Mouse (Mus musculus) right cerebral cortex, postnatal 25 days (tissue): Measurements from ENCODE around the gene Spats2.

Experiments used
- DNase-seq: peaks from one replicate; pipeline ENCODE4 v3.0.0; 2022

The Spats2 gene

DNA sequence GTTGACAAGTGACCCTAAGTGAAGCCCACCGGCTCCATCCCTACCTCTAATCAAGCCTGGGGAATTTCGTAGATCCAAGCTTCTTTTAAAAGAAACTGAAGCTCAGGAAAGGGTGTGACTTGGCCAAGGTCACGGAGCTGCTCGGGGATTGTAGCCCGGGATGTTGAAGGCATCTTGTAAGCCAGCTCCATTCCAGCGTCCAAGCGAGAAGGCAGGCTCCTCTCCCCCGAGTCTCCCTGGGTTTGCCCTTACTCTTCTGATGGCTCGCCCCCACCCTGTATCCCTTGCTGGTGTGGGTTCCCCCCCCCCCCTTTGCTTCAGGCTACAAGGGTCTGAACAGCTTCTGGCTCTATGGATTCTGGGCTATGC, 27.2 kb upstream of the Spats2 start:
- DNase-seq: no peak

DNA sequence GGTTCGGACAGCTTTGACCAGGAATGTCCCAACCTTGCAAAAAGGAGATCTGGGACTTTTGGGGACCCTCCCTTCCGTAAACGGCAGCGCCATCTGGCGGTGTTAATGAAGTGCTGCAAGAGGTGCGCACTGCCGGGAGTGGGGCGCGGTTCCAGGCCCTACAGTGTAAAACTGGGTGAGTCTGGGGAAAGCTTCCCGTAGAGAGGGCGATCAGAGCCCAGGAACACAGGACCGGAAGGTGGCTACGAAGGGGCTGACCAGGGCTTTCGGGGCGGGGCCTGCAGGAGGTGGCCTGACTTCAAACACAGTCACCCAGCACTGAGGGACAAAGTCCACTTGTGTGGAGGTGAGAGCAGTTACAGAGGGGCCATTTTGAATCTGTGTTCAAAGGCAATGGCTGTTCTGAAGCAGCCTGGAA, 26.6 kb upstream of the Spats2 start:
- peak; percentile 26 for DNase-seq

DNA sequence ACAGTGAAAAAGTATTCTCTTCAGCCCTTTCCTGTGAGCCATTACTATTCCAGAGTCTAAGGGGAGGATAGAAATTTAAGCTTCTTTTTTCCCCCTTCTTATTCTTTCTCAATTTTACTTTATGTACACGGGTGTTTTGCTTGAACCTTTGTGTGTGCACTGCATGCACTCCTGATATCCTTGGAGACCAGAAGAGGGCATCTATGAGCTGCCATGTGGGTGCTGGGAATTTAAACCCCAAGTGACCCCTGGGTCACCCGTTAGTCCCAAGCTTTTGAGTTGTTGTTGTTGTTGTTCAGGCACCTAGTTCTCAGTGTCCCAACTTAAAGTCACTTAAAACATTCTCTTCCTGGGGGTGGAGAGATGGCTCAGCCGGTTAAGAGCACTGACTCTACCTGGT, 25.7 kb upstream of the Spats2 start:
- no peak for DNase-seq

DNA sequence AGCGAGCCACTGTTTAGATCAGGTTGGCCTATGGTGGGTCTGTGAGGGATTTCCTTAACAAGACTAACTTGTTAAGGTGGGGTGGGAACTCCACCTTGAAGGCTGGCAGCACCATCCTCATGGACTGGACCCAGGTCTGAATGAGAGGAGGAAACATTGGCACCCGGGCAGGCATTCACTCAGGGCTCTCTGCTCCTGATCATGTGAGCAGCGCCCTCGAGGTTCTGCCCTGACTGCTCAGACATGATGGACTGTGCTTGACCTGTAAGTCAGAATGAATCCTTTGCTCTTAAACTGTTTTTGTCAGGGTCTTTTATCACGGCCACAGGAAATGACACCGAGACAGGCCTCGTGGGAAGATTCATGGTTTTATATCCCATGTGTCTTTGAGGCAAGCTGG, 20.5 kb upstream of the Spats2 start:
- no peak for DNase-seq

DNA sequence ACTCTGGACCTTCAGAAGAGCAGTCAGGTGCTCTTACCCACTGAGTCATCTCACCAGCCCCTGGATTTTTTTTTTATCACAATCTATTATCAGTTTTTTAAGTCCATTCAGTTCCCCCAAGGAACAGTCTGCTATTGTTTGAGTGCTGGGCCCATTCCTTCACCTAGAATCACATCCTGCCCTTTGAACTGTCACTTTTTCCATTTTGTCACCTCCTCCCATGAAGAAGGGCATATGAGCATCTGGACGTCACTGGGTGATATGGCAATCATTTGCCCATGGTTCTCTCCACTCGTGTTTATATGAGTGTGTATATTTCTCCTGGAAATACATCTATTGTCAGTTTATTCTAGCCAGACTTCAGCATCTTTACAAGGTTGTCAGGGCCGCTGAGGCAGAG, 17.9 kb upstream of the Spats2 start:
- no peak for DNase-seq

DNA sequence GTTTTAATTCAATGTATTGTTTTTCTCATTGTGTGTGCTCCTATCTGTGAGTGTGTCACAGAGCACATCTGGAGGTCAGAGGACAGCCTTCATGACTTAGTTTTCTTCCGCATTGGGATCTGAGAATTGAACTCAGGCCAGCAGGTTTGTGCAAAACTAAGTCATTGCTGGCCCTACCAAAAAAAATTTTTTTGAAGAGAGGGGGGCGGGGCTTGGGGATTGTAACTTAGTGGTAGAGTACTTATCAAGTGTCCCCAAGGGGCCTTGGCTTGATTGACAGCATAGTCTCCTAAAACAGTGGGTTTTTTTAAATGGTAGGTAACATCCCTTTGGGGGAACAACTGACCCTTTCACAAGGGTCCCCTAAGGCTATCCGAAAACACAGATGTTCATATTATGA, 14.6 kb upstream of the Spats2 start:
- no peak for DNase-seq

DNA sequence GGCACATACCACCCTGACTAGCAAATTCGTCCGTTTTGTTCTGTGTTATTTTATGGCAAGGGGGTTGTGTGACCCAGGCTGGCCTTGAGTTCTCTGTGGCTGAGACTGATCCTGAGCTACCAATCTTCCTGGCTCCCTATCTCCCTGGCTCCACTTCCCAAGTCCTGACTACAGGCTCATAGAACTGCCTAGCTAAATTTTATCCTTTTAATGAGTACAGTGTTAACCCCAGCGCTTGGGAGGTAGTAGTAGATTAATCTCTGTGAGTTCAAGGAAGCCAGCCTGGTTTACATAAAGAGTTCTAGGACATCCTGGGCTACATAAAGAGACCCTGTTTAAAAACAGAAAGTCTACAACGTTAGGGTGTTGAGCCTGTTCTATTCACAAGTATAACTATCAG, 13.9 kb upstream of the Spats2 start:
- no peak for DNase-seq

DNA sequence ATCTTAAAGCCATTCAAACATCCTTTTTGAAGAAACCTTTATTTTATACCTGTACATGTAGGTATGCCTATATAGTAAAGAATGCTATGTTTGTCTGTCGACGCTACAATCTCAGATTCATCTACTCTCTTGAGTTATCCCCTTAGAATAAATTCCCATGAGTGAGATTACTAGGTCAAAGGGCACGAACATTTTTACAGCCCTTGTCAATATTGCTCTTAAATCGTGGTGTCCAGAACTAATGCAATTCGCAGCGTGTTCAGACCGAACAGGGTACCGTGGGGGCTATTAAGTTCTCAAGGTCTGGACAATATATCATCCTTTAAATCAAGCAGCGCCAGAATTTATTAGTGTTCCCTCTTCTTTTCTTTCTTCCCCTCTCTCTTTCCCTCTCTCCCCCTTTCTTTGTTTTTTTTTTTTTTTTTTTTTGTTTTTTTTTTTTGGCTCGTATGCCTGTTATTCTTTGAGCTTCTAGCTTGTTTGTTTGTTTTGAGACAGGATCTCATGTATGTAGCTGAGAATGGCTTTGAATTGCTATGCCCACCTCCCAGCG, 12.8 kb upstream of the Spats2 start:
- DNase-seq: no peak

DNA sequence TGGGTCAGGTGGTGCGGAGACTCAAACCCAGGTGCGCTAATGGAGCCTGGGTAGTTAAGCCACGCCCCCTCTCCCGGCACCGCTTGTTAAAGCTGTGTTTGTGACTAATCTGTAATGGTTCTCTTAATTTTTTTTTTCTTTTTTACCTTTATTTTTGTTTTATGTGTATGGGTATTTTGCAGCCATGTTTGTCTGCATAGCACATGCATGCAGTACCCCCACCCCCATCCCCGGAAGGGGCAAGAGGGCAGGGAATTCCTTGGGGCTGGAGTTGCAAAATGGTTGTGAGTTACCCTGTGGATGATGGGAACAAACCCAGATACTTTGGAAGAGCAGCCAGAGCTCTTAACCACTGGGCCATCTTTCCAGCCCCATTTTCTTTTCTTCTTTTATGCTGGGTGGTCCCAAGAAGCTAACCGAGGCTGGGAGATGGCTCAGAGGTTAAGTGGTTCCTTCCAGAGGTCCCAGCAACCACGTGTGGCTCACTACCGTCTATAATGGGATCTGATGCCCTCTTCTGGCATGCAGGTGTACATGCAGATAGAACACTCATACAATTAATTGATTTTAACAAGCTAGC, 12.2 kb upstream of the Spats2 start:
- no peak for DNase-seq

DNA sequence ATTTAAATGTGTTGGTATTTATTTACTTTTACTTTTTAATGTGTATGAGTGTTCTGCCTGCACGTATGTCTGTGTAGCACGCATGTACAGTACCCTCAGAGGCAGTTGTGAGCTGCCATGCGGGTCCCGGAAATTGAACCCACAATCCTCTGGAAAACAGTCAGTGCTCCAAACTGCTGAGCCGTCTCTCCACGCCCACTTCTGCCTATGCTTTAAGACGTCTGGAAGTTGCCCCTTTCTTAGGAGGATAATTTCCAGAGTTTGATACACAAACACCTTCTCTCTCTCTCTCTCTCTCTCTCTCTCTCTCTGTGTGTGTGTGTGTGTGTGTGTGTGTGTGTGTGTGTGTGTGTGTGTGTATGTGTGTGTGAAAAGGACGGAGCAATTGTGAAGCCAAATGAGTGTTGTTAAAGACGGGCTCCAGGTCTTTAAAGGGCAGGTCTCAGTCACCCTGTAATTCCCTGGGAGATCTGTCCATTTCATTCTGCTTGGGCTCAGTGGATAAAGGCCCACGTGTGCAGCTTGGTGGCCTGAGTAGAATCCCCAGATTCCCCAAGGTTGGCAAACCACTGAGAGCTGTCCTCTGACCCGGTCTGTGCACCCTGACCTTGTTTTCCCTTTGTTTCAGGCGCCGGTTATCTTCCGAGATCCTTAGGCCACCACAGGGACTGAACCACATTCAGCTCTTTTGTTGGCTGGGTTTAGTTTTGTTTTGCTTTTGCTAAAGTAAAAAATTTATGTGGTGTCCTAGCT, 11.2 kb upstream of the Spats2 start:
- DNase-seq: no peak

DNA sequence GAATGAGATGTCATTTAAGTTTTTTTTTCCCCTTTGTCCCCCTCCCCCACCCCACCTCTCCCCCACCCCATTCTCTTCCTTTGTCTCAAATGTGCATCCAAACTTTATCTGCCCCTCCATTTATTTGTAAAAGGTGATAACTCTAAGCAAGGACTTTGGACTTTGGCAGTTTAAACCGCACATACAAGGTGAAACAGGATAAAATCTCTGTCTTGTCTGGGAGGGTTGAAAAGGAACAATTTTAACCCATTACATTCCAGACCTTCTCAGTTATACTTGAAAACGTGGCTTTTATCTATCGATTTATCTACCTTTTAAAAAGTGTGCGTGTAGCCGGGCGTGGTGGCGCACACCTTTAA, 10.7 kb upstream of the Spats2 start:
- DNase-seq: no peak

DNA sequence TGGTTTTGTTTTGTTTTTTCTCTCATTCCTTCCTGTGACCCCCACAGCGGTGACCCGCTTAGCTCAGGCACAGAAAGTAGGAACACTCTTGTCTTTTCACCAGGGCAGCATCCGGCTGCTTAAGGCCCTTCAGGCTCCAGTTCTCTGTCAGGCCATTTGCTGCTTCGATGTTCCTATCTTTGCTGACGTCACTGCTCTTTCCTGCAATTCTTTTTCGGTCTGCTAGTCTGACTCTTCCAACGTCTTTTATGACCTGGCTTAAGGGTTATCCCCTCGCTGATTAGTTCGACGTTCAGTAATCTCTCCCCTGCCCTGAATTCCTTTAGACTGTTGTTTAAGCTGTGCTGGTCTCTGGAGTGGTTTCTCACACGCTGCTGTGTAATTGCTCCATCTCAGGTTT, 9.2 kb upstream of the Spats2 start:
- no peak for DNase-seq

DNA sequence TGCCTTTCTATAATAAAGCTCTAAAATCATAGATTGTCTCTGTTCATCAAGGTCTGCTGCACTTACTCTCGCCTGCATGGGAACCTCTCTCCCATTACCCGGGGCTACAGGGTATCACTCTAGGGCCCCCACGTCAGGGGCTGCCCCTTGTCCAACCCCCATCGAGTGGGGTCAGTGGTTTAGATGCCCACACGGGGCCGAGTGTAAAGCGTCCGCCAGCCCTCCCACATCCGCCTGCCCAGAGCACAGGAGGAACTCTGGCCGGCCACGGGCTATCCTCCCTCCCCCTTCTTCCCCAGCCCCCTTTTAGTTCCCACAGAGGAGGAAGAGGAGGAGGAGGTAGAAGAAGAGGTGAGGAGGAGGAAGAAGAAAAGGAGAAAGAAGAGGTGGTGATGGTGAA, 4.9 kb upstream of the Spats2 start:
- no peak for DNase-seq

DNA sequence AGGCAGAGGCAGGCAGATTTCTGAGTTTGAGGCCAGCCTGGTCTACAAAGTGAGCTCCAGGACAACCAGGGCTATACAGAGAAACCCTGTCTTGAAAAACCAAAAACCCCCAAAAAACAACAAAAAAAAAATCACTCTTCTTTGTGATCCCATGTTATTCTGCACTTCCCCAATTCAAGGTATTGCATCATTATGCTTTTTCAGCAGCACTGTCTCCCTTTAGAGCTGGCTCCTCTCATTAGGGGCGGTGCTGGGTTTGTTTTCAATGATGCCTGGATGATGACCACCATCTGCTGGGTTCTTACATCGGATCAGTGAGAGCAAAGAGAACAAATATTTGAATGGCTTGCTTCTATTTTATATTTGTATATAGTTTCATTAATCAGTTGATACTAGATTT, 3.1 kb upstream of the Spats2 start:
- DNase-seq: no peak

DNA sequence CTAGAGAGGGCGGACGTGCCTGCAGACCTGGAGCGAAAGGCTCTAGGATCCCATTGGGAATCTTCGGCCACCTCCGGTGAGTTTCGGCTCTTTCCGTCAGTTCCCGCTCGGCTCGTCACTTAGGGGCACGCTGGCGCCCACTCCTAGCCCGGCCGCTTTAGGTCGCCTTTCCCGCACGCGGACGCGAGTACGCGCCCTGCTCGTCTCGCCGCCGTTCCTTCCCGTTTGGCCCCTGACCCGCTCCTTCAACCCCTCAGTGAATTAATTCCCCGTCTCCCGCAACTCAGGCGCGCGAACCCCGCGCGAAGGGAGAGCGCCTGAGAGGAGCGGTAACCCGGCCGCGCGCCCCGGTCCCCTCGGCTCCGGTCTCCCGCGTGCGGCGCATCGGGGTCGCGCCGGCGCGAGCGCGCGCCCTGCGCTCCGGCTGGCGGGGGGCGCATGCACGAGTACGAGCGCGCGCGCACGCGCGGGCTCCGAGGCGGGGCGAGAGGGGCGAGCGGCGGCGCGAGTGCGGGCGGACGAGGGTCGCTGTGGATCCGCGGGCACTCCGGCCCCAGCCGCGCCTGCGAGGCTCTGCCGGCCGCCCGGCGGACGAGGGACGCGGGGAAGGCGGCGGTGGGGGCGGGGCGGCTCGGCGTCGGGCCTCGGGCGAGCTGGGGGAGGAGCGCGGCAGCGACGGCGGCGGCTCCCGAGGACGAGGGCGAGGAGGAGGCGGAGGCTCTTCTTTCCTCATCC, 532 bp downstream of the Spats2 start:
- peak; percentile 86 for DNase-seq

DNA sequence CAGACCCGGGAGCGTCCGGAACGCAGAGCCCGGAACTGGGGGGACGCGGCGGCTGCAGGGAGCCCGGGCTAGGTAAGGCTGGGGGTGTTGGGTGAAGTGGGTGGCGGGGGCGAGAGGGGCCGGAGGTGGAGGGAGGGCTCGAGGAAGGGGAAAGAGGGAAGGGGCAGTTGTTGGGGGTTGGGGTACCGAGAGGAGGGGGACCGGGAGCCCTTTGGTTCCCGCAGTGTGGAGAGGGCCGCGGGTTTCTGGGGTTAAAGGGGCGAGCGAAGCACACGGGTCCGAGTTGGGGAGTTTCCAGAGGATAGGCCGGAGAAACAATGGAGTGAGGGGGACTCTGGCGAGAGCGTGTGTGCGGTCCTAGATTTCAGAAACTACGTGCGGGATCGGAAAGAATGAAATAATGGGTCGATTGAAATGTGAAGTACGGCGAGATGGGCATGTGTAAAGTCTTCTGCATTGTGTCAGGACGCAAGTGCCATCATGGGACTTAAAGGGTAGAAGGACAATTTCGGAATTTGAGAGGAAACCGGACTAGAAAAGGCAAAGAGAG, 1.2 kb downstream of the Spats2 start:
- DNase-seq: no peak

DNA sequence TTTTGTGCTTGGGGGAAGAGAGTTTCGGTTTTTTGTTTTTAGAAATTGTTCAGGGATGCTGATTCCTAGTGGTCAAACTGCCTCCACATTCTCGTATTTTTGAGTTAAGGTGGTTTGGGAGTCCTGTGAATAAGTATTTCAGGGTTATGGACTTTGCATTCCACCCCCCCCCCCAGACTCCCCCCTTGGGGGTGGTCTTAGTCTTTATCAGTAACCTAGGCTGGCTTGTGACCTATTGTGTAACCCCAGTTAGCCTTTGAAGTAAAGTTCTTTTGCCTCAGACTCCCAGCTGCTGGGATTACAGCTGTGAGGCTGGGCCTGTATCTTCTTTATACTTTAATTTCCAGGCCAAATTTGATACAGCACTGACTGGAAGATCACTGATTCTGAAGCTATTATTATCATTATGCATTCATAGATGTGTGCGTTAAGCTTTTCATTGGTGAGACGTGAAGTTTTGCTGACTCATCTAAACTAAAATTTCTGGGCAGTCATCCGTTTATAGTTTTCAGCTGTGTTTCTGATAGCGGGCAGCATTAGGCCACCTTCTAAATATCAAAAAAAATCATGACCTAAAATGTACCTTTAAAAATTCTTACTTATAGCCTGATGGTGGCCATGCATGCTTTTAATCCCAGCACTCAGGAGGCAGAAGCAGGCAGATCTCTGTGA, 2.3 kb downstream of the Spats2 start:
- no peak for DNase-seq

DNA sequence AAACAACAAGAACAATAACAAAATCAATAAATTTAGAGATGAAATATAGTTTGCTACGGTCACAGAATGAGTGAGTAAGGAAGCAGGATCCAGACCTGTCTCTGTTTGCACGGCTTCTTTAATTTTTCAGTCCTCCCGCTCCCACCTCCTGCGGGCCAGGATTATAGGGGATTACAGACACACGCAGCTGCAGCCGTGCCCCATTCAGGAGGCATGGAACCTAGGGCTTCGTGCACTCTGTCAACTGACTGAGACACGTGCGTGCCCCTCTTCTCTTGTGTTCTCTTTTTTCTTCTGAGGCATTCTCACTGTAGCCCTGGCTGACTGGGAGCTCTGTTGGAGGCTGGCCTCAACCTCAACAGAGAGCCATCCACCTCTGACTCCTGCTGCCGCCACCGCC, 3.7 kb downstream of the Spats2 start:
- no peak for DNase-seq

DNA sequence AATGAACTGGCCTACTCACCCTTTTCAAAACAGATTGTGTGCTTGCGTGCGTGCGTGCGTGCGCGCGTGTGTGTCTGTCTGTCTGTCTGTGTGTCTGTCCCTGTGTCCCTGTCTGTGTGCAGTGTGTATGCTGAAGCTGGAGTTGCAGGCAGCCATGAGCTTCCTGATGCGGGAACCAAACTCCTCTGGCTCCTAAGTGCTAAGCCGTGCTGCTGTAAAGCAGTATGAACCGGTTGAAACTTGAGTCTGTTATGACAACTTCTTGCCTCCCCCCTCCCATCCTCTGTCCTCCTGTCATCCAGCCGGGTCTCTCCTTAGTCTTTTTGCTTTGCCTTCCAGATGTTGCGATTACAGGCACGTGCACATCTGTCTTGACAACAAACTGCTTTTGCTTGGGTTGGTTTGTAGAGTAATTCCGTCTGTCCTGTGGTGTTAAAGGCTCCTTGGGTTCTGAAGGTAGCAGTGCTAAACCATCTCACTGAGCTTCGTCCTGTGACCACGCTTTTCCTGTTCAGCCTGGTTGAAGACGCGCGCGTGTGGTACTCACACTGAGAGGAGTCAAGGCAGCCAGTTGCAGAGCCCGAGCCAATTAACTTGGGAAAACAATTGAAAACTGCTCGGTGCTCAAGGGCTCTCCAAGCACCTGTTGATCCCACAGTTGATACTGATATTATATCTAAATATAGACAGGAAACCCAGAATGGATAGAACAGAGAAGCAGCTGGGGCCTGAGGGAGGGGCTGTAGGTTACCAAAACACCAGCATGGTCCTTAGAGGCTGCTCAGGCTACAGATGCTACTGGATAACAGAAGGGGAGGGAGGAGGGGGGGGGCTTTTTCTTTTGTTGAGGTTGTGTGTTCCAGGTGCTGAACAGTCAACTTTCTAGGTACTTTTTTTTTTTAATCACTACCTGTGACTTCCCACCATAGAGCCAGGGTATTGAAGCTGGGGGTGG, 4.5 kb downstream of the Spats2 start:
- no peak for DNase-seq

DNA sequence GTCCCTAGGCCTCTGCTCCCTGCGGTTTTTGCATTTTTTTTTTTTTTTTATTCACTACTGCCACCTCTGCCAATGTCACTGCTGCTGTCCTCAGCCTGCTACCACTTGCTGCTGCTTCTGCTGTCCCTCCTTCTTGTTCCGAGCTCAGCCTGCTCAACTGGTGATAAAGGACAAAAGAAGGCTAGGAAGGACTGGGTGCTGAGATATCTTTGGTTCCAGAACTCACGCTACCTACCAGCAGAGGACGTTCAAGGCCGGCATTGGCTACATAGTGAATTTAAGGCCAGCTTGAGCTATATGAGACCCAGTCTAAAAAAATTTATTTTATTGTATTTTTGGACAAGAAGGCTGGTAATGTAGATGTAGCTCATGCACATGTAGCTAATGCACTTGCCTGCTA, 12.7 kb downstream of the Spats2 start:
- no peak for DNase-seq

DNA sequence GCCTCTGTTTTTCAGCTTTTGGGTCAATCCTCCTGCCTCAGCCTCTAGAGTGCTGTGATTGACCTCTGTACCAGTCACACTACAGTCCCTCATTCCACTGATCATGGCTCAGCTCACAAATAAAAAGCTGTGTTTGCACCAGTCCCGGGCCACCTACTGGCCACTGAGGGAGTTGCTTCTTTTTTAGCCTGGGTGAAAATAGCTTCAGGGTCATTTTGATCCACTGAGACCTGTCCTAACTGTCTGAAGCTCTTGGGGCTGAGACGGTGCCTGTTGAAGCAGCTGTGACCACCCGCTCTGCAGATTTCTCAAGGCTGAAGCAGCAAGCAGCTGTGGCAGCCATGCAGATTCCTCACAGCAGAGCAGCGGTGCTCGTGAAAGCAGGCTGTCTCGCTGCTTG, 14.0 kb downstream of the Spats2 start:
- DNase-seq: no peak

DNA sequence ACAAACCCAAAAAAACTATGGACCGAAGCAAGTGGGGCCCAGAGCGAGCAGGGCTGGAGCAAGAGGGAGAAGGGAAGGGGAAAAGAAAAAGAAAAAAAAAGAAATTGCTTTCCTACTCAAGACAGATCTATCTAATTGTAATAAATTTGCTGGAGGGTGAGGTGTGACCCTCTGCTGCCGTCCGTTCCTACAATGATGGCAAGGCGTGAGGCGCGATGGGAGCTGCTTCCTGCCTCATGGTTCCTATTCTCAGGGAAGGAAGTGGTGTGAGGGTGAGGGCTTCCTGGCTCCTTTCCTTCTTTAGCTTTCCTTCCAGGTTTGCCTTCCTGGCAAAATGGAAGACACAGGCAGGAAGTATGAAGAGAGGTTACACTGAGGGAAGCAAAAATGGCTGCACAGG, 24.8 kb downstream of the Spats2 start:
- no peak for DNase-seq
